Mouse (Mus musculus) retina, postnatal 7 days (tissue): ENCODE measurements around the gene Xpr1.
A peak's percentile ranks its signal among the peaks of the same experiment; 100 is the strongest.

ENCODE experiments used
- DNase-seq: peaks from one replicate; pipeline ENCODE4 v3.0.0-alpha.2; 2012; ENCODE audit warnings: low read depth, low spot score

Xpr1 gene

DNA sequence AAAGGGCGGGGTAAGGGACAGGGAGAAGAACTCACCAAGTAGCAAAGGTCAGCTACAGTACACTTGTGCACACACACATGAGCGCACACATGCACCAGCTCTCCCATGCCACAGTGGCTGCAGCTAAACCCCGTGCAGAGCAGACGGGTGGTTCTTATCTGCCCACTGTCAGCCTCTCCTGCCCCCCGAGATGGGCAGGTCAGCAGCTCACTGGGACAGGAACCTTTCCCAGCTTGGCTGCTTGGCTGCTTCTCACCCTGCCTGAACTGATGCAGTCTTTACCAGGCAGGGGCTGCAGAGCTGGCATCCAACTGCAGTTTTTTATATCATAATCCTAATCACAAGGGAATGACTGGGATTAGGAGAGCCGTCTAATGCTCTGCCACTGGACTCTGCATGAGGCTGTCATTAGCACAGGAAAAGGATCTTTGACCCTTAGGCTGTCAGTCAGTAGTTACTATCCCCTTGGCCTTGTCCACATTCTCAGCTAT is 164.5 kb downstream of the Xpr1 start:
- DNase-seq, result no peak

DNA sequence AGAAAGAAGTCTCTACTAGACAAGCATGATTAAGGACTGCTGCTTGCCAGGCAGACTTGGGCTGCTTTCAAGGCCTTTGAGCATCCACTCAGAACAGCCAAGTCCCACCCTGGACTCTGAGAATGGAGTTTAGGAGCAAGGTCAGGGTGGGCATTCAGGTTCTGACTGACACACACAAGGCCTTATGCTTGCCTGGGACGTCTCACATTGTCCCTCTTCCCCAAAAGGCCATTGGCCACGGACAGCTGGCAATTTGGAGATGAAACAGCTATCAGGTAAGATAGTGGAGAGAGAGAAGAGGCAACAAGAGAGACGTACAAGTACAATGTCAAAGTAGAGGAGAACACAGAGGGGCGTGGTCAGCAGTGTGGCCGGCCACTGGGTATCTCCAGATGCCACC is 165.6 kb downstream of the Xpr1 start:
- DNase-seq, result no peak

DNA sequence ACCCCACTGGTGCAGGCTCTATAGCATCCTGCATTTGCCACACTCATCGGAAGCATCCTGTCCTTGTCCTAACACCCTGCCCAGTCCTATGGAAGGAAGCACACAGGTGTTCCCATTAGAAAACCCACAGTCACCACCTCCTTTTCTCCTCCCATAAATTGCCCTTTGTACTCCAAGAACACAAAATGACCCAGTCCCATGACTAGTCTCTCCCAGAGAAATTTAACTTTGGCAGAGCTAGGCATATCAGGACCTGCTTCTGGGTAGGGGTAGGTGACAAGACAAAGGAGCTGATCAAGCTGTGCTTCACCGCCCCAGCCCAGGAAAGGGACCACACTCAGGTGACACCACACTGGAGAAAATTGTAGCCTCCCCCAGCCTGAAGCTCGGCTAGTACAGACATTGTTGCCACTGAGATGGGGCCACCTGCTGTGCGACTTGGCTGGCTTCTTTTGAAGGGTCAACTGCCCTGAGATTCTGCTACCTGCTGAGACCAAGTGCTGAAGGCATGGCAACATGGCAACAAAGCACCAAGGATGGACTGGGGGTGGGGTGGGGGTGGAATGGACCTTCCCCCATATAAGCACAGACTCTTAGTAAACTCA is 166.6 kb downstream of the Xpr1 start:
- DNase-seq, result no peak

DNA sequence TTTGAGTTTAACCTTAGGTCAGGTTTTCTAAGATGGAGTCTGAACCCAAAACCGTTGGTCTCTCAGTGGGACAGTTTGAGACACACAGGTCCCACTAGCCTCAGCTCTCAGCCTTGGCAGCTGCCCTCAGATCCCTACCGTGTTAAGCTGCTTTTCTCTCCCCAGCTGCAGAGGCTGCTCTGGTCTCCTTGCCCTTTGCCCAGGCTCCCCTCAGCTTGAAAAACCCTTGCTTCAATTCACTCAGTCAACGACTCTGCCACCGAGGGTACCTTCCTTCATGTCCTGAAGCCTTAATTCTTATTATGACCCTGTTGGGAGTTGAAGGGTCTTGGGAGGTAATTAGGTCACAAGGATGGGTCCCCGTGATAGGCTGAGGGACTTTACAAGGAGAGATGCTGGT is 167.3 kb downstream of the Xpr1 start:
- DNase-seq, result no peak

DNA sequence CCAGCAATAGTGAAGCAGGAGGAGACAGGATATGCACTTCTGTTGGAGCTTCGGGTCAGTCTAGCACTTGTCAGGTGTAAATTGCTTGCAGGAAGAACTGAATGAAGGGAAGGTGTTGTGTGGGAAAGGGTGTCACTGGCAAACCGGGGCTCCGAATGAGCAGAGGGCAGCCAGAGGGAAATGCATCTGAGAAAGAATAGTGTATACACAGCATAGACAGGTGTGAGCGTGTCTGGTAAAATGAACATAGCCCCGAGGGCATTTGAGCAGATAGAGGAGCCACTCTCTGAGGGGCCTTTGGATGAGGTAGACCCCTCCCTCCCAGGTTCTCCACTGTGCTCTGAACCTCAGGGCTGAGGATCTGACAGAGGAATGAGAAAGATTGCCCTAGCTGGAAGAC is 169.2 kb downstream of the Xpr1 start:
- DNase-seq, result no peak

DNA sequence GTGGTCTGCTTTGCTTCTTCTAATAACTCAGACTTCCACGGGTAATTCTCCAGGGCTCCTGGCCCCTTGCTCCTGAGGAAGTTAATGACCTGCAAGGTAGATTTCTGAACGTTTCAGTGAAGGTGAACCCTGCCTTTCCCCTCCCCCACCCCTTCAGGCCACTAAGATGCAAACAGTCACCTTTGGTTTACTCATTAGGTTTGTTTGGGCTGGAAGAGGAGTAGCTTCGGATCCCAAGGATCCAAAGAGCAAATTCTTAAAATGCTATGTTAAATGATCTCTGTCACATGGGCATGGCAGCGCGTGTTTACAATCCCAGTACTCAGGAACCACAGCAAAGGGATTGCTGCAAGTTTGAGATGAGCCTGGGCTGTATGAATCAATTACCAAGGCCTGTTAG is 169.8 kb downstream of the Xpr1 start:
- no peak for DNase-seq

DNA sequence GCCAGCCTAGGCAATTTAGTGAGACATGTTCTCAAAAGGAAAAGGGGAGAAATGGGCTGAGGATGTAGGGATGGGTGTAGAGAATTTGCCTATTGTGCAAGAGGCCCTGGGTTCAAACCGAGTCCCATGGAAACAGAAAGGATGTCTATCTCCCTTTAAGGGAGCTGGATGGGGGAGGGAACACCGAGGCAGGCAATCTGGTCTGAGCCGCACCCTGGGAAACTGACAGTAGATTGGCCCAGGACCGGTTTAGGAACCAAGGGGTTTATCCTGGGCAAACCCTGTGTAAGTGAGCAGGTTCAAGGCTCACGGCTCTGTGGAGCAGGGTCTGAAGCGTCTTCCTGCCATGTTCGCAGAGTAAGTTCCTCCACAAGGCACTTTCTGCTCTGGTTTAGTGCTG is 171.7 kb downstream of the Xpr1 start:
- no peak for DNase-seq

DNA sequence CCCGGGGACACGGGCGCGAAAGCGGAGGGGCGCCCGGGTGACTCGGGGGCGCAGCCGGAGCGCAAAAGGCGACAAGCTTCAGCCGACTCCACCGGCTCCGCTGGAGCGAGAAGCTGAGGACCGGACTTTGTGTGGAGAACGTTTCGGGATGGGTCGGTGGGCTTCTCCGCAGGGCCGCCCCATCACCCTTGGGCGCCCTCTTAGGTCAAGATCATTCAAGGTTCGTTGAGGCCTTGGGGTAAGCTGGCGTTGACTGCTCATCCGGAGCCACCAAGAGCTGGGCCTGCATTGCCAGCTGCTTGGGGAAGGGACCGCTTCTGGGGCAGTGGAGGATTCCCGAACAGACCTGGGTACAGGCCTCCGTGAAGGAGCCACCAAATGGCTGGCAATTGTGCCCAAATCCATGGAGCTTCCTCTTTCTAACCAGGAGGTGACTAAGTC is 172.4 kb downstream of the Xpr1 start:
- no peak for DNase-seq

DNA sequence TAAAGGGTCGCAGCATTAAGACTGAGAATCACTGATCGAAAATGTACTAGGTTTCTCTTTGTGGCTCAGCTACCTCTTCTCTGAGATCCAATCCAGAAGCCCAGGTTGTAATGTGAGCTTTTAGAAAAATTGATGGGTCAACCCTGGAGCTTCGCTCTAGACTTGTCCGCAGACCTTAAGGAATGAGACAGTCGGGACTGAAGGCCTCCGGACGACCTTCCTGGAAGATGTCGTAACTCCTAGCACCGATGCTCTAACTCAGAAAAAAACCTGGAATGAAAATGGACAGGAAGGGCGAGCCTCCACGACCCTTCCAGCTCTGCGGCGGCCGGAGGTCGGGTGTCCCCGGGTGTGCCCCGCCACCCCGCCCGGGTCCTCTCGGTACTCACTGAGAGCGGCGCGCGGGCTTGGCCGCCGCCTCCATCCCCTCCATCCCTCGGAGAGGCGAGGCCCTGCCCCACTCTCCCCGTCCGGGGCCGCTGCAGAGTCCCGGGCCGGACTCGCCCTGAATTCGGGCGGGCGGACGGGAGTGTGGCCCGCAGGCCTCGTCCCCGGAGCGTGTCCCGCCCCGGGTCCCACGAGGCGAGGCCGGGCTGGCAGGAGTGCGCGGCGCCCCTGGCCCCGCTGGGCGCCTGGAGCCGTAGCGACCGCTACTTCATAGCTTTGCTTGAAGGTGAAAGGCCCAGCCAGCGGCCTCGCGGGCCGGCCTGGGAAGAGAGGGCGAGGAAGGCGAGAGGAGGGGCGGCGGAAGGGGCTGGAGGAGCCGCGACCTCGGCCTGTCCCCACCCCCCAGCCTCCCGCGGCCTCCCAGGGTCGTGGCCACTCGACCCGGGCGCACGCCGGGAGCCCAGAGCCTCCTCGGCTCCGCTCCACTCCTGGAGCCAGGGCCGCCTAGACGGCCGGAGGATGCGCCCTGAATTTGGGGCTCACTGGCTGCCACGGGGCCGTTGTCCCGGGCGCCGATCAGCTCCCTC is 173.1 kb downstream of the Xpr1 start, which contains the start of gene BC034090:
BC034090 (minus strand) TSS at position 648 of the 974 bp plus-strand sequence.
- DNase-seq, result no peak

DNA sequence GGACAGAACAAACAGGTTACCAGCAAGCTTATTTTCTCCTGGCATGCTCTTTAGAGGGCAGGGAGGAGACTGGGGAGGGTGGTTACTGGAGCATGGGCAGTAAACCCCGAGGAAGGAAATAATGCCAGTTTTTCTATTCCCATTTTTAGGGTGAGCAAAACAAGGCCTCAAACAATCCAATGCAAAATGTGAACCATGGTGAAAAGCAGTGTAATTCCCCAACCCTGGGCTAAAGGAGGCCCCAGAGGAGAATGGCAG is 174.8 kb downstream of the Xpr1 start:
- no peak for DNase-seq

DNA sequence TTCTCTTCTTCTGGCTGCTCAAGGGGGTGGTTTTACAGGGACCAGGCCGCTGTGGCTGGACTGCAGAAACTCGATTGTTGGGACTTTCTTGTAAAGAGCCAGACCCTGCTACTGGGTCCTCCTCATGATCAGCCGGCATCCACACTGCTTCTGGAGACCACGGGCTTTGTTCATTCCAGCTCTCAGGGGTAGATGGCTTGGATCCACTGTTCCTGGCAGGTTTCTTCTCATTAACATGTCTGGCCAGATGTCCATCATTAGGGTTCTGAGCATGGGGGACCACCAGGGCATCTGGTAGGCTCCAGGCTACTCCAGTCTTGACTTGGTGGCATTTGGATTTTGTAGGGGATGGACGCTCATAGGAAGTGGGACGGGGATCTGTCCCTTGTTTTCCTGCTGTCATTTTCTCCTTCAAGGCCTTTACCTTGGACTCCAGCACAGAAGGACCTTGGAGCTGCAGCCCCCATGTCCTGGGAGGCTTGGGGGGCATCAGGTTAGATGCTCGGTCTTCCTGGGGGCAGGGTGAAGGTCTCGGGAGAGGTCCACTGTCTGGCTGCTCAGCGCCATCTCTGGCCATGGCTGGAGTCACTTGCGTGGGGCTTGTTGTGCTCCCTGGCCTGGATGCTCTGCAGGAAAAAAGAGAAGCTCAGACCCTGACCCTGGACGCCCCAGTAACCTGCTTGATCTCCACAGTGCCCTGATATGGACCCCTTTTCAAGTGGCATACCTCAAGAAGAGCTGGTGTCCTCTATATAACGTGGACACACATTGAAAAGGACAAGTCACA is 175.3 kb downstream of the Xpr1 start:
- no peak for DNase-seq

DNA sequence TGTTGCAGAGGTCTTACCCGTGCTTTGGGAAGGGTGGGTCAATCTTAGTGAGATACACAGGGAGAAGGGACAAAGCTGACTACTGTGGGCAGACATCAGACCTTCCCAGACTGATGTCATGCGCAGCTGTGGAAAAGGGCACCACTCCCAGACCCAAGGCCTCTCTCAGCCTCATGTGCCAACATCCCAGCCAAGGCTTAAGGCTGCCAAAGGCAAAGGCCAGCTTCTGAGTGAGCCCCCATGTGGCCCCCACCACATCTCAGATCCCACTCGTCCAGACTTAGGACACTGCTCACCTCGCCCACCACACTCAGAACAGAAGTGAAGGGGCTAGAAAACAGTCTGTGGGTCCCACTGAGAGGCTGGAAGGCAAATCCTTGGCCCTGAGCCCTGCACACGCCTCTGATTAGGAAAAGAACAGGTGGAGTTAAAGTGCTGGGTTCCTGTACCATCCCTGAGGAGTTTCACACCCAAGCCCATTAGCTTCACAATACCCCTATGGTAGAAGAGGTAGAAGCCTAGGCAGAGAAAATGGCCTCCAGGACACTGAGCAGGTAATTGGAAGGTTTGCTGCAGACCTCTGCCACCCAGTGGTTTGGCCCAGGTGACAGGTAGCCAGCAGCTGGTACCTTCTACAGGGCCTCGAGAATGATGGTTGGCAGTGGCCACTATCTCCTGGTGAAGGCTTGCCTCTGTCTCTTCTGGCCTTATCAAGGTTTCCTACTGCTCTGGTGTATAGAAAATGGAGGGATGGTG is 177.1 kb downstream of the Xpr1 start:
- no peak for DNase-seq

DNA sequence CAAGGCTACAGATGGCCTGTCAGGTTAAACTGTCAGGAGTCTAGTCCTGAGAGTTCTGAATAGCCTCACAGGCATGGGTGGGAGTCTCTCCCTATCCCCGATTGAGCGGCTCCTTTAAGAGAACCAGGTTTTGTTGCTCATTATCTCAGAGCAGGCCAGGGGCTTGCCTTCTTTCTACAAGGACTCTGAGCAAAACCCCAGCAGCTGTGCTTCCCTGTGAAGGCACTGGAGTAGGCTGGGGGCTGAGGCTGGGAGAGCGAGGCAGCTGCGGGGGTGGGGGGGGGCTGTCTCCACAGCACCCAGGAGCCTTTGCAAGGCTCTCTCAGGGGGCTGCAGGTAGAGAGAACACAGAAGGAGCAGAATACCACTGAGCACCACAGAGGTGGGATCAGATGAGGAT is 178.0 kb downstream of the Xpr1 start:
- no peak for DNase-seq

DNA sequence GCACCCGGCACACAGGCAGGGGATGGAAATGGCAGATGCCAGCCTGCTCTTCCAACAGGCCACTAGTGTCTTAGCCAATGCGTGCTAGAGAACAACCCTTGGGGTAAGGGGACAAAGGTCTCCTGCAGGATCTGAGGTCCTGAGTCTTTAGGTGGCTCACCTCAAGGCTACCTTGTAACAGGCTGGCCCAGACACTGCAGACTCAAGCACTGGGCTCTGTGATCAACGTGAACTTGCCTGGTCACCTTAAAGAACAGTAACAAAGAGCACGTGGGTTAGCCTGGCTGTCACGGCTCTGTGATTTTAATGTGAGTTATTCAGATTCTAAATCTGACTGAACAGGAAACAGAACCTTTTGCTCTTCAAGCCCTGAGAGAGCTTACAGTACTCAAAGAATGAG is 179.1 kb downstream of the Xpr1 start:
- DNase-seq, result no peak

DNA sequence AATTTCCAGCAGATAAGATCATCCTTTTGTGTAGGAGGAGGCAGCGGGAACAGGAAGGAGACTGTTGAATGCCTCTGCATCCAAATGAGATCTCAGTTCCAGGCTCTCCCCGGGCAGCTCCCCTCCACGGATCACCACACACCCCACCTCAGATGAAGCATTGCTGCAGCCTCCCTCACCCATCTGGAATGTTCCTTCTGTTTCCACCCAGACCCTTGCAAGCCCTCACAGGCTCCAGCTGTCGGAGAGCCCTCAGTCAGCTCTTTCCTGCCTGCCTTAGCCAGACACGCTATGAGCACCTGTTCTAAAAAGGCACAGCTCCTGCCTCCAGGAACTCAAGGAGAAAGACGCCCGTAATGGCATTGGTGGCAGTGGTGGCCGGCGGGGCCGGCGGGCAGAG is 179.8 kb downstream of the Xpr1 start:
- no peak for DNase-seq

DNA sequence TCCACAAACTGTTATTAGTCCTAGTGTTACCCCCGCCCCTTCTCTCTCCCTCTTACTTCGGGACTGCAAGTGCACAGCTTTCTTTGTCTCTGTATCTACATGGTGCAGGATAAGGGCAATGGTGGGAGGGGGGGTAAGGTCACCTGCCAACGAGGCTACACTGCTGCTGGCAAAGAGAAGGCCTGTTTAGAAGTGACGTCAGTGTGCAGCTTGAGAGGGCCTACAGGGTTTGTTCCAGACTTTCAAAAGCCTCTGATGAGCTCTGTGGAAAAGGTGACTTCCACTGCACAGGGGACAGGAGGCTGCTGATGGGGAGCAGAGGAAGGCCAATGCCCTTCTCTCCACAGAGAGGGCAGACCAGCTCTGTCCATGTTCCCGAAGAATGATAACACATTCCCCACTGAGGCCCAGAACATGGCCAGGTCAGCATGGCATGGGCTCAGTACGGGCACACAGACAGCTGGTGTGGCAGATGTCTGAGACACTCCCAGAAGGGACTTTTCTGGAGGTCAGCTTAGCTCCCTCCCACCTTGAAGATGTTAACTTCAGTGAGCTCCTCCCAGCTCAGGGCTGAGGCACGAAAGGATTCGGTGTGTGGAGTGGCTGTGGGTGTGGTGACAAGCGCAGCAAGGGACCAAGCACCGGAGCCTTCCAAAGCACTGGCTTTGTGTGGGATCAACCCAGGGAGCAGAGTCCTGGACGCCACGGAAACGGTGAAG is 180.8 kb downstream of the Xpr1 start:
- no peak for DNase-seq

DNA sequence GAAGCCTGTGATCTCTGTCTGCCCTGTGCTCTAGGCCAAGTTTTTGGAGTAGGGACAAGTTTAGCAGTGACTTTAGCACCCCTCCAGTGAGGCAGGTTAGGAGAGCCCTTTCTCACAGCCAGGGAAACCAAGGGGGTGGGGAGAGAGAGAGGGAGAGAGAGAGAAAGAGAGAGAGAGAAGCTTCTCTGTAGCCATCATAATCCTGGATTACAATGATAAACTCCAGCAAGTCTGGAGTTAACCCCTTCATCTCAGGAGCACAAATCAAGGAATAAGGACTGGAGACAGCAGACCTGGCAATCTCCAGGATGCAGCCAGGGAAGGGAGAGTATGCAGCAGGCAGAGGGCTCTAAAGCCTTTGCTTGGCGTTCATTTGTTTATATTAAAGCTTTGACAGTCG is 181.6 kb downstream of the Xpr1 start:
- peak; percentile 60 for DNase-seq

DNA sequence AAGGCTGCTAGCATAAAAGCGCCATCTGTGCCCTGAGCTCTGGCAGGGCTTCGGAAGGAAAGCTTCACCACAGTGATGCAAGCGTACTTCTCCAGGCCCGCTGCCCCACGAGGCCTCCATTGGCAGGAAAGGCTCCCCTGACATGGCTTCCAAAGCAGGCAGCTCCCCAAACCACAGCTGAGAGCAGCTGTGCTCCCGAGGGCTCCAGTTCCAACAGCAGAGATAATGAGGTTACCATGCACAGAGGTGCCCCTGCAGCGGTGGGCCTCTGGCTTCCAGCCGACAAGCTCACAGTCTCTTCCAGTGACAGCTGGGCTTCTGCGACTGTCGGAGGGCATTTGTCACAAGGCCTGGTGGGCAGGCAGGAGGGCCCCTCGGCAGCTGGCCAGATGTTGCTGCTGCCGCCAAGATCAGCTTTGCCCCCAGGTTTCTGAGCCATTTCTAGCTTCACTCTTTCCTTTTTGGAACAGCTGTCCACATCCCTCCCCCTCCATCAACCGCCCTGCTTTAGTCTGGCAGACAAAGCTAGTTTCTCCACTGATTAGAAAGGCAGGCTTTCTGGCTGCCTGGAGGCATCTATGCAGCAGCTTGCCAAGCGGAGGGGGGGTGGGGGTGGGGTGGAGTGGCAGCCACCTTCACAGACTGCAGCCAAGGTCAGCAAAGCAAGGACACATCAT is 183.1 kb downstream of the Xpr1 start:
- peak; percentile 53 for DNase-seq

DNA sequence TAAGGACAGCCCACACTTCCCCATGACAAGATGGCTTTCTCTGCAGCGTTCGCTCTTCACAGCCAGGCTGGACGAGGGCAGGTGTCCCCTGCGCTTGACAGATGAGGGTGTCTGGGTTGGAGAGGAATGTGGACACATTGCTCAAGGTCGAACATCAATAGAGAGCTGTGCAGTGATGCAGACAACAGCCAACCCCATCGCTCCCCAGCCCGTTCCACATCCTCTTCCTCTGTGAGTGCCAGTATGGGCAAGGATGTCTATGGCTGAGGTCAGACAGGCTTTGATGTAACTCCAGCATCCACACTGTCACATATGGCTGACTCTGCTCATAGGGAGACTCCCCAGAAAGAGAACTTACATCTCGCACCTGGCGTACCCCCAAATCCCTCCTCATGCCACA is 183.8 kb downstream of the Xpr1 start:
- DNase-seq, result no peak

DNA sequence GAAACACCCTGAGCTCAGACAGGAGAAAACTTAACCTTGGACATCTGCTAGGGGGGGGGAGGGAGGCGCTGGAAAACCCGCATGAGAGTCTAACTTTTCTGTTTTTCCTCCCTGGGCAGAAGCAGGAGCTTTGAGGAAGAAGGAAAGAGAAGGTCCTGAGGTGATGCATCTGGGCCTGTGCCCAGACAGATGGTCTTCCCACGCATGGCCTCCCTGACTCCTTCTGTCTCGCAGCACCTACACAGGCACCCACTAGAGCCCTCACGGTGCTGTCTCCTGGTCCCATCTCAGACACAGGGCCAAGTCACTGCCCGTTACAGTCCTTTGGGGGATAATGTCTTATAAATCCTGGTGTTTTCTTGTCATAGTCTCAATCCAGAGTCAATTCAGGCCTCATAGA is 184.4 kb downstream of the Xpr1 start:
- DNase-seq, result no peak
